Mouse (Mus musculus) heart, postnatal 0 days (tissue): ENCODE measurements around the gene Rsc1a1. TPM values are rescaled to one million over a fixed set of nuclear protein-coding genes. Genes with fewer than 3 reads are reported as not detected.

ENCODE experiments used
- ATAC-seq: fragments of 200-750 bp; cut with Nextera tagmentation; 2 replicates; pipeline ENCODE4 v1.8.0; 2017; ENCODE audit warnings: low read depth, moderate number of reproducible peaks, moderate library complexity; ENCODE audit not compliant: insufficient read depth
- DNase-seq: peaks from one replicate; pipeline ENCODE4 v3.0.0-alpha.2; 2016; ENCODE audit warnings: low spot score
- H3K27ac ChIP-seq: fragments of 300-500 bp; sonication (generic); 2 replicates; pipeline ENCODE4 v1.5.1; 2014; ENCODE audit warnings: low read depth, mild to moderate bottlenecking
- H3K27me3 ChIP-seq: fragments of 300-500 bp; sonication (generic); 2 replicates; pipeline ENCODE4 v1.6.1; 2014; ENCODE audit warnings: low read length, mixed read lengths; ENCODE audit not compliant: control insufficient read depth, insufficient read depth
- H3K36me3 ChIP-seq: fragments of 300-500 bp; sonication (generic); replicated peaks from 2 replicates; pipeline ENCODE4 v1.6.1; 2014; ENCODE audit warnings: low read length, mixed read lengths; ENCODE audit not compliant: control insufficient read depth, insufficient read depth
- H3K4me1 ChIP-seq: fragments of 300-500 bp; sonication (generic); 2 replicates; pipeline ENCODE4 v1.6.1; 2014; ENCODE audit warnings: antibody characterized with exemption; ENCODE audit not compliant: control insufficient read depth, insufficient read depth
- H3K4me2 ChIP-seq: fragments of 300-500 bp; sonication (generic); 2 replicates; pipeline ENCODE4 v1.6.1; 2014; ENCODE audit warnings: low read depth, mild to moderate bottlenecking, low read length, moderate library complexity
- H3K4me3 ChIP-seq: fragments of 300-500 bp; sonication (generic); 2 replicates; pipeline ENCODE4 v1.5.1; 2014; ENCODE audit warnings: low read depth, low read length
- H3K9ac ChIP-seq: fragments of 300-500 bp; sonication (generic); replicated peaks from 2 replicates; pipeline ENCODE4 v1.6.1; 2014; ENCODE audit warnings: low read depth, low read length, mixed read lengths
- H3K9me3 ChIP-seq: fragments of 300-500 bp; sonication (generic); replicated peaks from 2 replicates; pipeline ENCODE4 v1.6.1; 2016; ENCODE audit warnings: low read length; ENCODE audit not compliant: control insufficient read depth
- CTCF ChIP-seq: IDR thresholded peaks from 2 replicates; pipeline ENCODE4 v1.5.1; 2016; ENCODE audit warnings: antibody characterized with exemption, control low read depth, low read depth
- EP300 ChIP-seq: IDR thresholded peaks from 2 replicates; pipeline ENCODE4 v1.6.1; 2016; ENCODE audit warnings: antibody characterized with exemption, low read depth
- WGBS: fragments of 180-500 bp; shearing (Covaris S2); extraction: QIAGEN DNeasy Blood & Tissue Kit; methylation state at CpG from one replicate; pipeline ENCODE4 v1.1.7; 2014; 5-methylcytosine and 5-hydroxymethylcytosine counted together
- polyA plus RNA-seq: library from polyadenylated mRNA; unstranded; fragments of >200 nt; fragmentation: Nextera tagmentation; extraction: Ambion mirVana; gene quantifications from 2 replicates; pipeline ENCODE4 v1.2.1, GENCODE M21; 2015
- total RNA-seq: library from RNA; depleted of rRNA; stranded (reverse); fragments of >200 nt; gene quantifications from 2 replicates; pipeline ENCODE4 v1.2.3, GENCODE M21; 2014; ENCODE audit warnings: low replicate concordance

Rsc1a1 gene
- total and polyA plus RNA-seq, 2 experiments from 2014 or later = 11.9 TPM; not detected in 1

DNA sequence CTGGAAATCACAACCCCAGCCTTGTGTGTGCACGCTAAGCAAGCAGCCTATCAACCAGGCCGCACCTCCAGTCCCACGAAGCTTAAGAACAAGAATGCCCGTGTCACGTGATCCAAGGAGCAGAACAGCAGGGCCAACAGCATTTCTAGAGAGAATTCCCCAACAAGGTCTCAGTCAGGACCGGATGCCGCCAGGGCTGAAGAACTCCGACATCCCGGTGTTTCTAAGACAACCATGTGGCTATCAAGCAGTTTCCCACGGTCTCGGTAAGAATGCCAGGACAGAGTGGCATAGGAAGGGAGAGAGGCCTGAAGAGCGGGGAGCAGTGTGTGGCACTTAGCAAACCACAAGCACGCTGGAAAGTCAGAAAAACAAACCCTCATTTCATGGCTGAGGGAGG, 31.6 kb downstream of the Rsc1a1 start:
- DNase-seq (no peak), ATAC-seq (no peak)
- H3K4me1 ChIP-seq = peaks cover 37% of the 10 kb centered on the region
- peaks cover 20% of the 10 kb centered on the region for H3K36me3 ChIP-seq
- H3K4me3 ChIP-seq = no peak overlapping the region
- no peak overlapping the region for H3K9ac ChIP-seq
- no peaks in the 10 kb centered on the region for H3K27me3 ChIP-seq
- H3K9me3 ChIP-seq = no peaks in the 10 kb centered on the region
- peak overlapping the region; percentile 30; the same call in 1 of the 2 replicates for H3K27ac ChIP-seq
- WGBS = 87% methylated on average over 13 of the region's 13 CpGs
- no peak overlapping the region for H3K4me2 ChIP-seq
- TF ChIP-seq EP300 = no peak
- no peak for TF ChIP-seq CTCF

DNA sequence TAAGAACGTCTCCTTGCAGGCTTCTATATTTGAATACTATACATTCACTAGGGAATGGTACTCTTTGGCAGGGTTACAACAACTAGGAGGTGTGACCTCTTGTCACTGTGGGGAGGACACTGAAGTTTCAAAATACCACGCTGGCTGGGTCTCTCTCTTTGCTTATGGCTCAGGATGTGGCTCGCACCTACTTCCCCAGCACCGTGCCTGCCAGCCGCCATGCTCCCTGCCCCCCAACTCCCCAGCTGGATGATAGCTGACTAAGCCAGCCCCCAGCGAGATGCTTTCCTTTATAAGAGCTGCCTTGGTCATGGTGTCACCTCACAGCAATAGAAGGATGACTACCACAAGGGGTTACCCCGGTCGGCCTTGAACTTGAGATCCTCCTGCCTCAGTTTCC, 32.4 kb downstream of the Rsc1a1 start:
- Histone ChIP-seq H3K27ac (no peak overlapping the region), H3K4me1 (peaks cover 44% of the 10 kb centered on the region), H3K4me3 (no peak overlapping the region), H3K36me3 (peaks cover 18% of the 10 kb centered on the region), H3K9me3 (no peaks in the 10 kb centered on the region), H3K4me2 (no peak overlapping the region), H3K9ac (no peak overlapping the region), H3K27me3 (no peaks in the 10 kb centered on the region)
- no peak for ATAC-seq
- WGBS = 59% methylated on average over 8 of the region's 8 CpGs
- DNase-seq = no peak
- TF ChIP-seq CTCF = no peak
- no peak for TF ChIP-seq EP300

DNA sequence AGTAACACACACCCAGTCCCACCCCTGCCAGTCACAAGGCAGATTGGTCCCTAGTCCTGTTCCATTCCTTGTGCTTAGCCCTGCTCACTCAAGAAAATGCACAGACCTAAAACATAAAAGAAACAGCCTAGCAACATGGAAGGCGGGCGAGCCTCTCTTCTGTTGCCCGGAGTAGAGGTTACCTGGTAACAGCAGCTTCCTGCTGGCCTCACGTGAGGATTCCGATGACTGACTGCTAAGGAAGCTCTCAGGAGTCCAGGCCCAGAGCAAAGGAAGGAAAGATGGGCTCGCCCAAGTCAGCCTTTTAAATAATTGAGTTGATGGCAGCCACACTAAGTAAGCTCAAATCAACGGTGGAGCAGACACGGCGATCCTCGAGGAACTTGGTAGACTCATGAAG, 33.5 kb downstream of the Rsc1a1 start:
- peaks cover 19% of the 10 kb centered on the region for H3K36me3 ChIP-seq
- no peak overlapping the region for H3K27ac ChIP-seq
- no peak overlapping the region for H3K4me3 ChIP-seq
- TF ChIP-seq EP300 = no peak
- TF ChIP-seq CTCF = no peak
- DNase-seq = no peak
- H3K9me3 ChIP-seq = no peaks in the 10 kb centered on the region
- peaks cover 45% of the 10 kb centered on the region for H3K4me1 ChIP-seq
- no peaks in the 10 kb centered on the region for H3K27me3 ChIP-seq
- no peak for ATAC-seq
- H3K9ac ChIP-seq = no peak overlapping the region; the same call in 1 of the 2 replicates
- H3K4me2 ChIP-seq = no peak overlapping the region
- 86% methylated on average over 10 of the region's 10 CpGs for WGBS

DNA sequence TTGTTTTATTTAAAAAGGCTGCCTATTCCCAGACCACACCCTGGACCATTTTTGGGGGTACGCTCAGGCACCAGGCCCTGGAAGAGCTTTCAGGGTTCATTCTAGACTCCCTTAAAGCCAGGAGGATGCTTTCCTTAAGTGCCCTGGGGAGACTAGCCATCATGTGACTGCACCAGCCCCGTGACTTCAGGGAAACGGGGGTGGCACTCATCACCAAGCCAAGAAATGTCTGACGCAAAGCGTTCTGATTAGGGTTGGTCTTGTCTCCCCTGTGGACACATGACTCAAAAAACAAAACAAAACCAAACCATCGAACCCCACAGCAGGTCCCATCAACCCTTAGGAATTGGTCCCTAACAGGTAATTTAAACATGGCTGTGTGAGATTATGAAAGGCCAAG, 34.1 kb downstream of the Rsc1a1 start:
- DNase-seq (no peak), ATAC-seq (peak; percentile 37; the same call in 1 of the 2 replicates)
- WGBS = 52% methylated on average over 6 of the region's 6 CpGs
- H3K4me2 ChIP-seq = no peak overlapping the region
- H3K27me3 ChIP-seq = no peaks in the 10 kb centered on the region
- H3K9me3 ChIP-seq = no peaks in the 10 kb centered on the region
- TF ChIP-seq EP300 (no peak), CTCF (no peak)
- peaks cover 18% of the 10 kb centered on the region for H3K36me3 ChIP-seq
- peaks cover 39% of the 10 kb centered on the region for H3K4me1 ChIP-seq
- H3K9ac ChIP-seq = no peak overlapping the region
- H3K4me3 ChIP-seq = no peak overlapping the region
- no peak overlapping the region for H3K27ac ChIP-seq

DNA sequence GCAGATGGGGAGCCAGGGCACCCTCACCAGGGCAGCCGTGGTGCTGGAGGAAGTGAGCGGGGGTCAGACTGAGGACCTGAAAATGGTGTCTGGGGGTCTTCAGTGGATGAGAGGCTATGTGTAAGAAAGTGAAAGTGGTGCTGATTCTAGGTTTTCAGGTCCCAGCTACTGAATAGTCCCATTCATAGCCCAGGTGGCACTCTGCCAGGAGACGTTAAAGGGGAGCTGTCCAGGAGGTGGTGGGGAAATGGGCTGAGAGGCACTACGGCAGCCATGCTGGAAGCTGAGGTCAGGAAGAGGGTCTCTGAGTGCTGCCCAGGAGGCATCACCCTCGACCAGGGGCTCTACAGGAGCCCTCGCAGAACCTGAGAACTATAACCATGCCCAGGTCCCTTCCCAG, 36.2 kb downstream of the Rsc1a1 start:
- peaks cover 34% of the 10 kb centered on the region for H3K4me1 ChIP-seq
- no peak overlapping the region for H3K4me2 ChIP-seq
- ATAC-seq (no peak), DNase-seq (no peak)
- peak overlapping the region; percentile 34; the same call in 1 of the 2 replicates for H3K27ac ChIP-seq
- H3K9me3 ChIP-seq = no peaks in the 10 kb centered on the region
- 59% methylated on average over 6 of the region's 6 CpGs for WGBS
- no peak overlapping the region for H3K4me3 ChIP-seq
- H3K36me3 ChIP-seq = peaks cover 18% of the 10 kb centered on the region
- TF ChIP-seq CTCF (no peak), EP300 (no peak)
- H3K27me3 ChIP-seq = no peaks in the 10 kb centered on the region
- no peak overlapping the region for H3K9ac ChIP-seq

DNA sequence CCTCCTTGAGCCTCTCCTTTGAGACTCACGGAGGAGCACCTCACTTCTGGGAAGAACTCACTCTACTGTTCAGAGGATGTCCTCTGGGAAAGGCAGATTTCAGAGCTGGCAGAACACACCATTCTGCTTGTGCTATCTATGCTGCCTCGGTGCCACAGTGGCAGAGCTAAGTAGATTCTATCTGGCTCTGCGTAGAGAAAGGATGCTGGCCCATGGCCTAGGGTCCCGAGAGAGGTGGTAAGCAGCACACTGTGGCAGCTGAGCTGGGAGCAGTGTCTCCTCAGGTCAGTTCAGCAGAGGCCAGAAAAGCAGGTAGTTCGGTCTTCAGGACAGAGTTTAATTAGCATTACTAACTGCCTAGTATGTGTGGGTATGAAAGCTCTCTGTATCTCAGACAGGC, 37.1 kb downstream of the Rsc1a1 start:
- Histone ChIP-seq H3K4me1 (peaks cover 35% of the 10 kb centered on the region), H3K9me3 (no peaks in the 10 kb centered on the region), H3K9ac (no peak overlapping the region; the same call in 1 of the 2 replicates), H3K36me3 (peaks cover 13% of the 10 kb centered on the region), H3K27ac (peak overlapping the region; percentile 54), H3K4me2 (no peak overlapping the region), H3K27me3 (no peaks in the 10 kb centered on the region), H3K4me3 (no peak overlapping the region)
- WGBS = 53% methylated on average over 5 of the region's 5 CpGs
- no peak for ATAC-seq
- no peak for DNase-seq
- no peak for TF ChIP-seq EP300
- no peak for TF ChIP-seq CTCF
